Mouse (Mus musculus): ENCODE measurements around the gene Olfr761. TPM values are rescaled to one million over a fixed set of nuclear protein-coding genes. Genes with fewer than 3 reads are reported as not detected.

Gene Olfr761
- not detected in 4 replicates for total RNA-seq (2023)

GRCm38 (mm10) chr17:37952979-37953378 is at the start of gene Olfr761:
TSS of gene Olfr761 (minus strand) at chr17:37953079.

GRCm38 (mm10) chr17:37920248-37920647 is 32.6 kb downstream of the Olfr761 start, which contains the start of gene Olfr128:
TSS of gene Olfr128 (plus strand) at chr17:37920548.

Other genes starting within 250 kb of the Olfr761 start
- gene Olfr120, start 231.3 kb downstream of the Olfr761 start, total RNA-seq (2023) = not detected in 4 replicates
- gene Olfr121, start 204.2 kb downstream of the Olfr761 start, total RNA-seq (2023) = not detected in 4 replicates
- not detected in 4 replicates for gene Olfr122, start 184.5 kb downstream of the Olfr761 start, total RNA-seq (2023)
- not detected in 4 replicates for gene Olfr123, start 159.6 kb downstream of the Olfr761 start, total RNA-seq (2023)
- not detected in 4 replicates for gene Olfr124, start 153.2 kb downstream of the Olfr761 start, total RNA-seq (2023)
- gene Olfr125, start 120.1 kb downstream of the Olfr761 start, total RNA-seq (2023) = not detected in 4 replicates
- not detected in 4 replicates for gene Olfr126, start 105.6 kb downstream of the Olfr761 start, total RNA-seq (2023)
- not detected in 4 replicates for gene Olfr127, start 52.6 kb downstream of the Olfr761 start, total RNA-seq (2023)
- gene Olfr128, start 32.5 kb downstream of the Olfr761 start, total RNA-seq (2023) = not detected in 4 replicates
- not detected in 4 replicates for gene Olfr129, start 107.0 kb upstream of the Olfr761 start, total RNA-seq (2023)
- gene Olfr130, start 110.8 kb upstream of the Olfr761 start, total RNA-seq (2023) = not detected in 4 replicates
- gene Olfr131, start 135.6 kb upstream of the Olfr761 start, total RNA-seq (2023) = not detected in 4 replicates
- not detected in 4 replicates for gene Olfr132, start 181.4 kb upstream of the Olfr761 start, total RNA-seq (2023)
- gene Olfr133, start 192.2 kb upstream of the Olfr761 start, total RNA-seq (2023) = not detected in 4 replicates
- gene Olfr134, start 218.3 kb upstream of the Olfr761 start, total RNA-seq (2023) = not detected in 4 replicates

Data from B cell, adult 62 days (primary cell).